Mouse (Mus musculus) kidney, adult 2 months (tissue): ENCODE measurements around the gene Larp6.

Source experiments
- CTCF ChIP-seq: fragments of 200-500 bp; conservative IDR thresholded peaks from 2 replicates; pipeline ENCODE4 v1.5.1; 2011; ENCODE audit warnings: low read depth, mild to moderate bottlenecking, control low read depth, low read length, moderate library complexity, mixed read lengths; ENCODE audit not compliant: insufficient read depth, insufficient read length
- POLR2A ChIP-seq: fragments of 200-500 bp; IDR thresholded peaks from one replicate; pipeline ENCODE4 v1.6.1; 2011; ENCODE audit warnings: low read depth, low read length, control low read depth

DNA sequence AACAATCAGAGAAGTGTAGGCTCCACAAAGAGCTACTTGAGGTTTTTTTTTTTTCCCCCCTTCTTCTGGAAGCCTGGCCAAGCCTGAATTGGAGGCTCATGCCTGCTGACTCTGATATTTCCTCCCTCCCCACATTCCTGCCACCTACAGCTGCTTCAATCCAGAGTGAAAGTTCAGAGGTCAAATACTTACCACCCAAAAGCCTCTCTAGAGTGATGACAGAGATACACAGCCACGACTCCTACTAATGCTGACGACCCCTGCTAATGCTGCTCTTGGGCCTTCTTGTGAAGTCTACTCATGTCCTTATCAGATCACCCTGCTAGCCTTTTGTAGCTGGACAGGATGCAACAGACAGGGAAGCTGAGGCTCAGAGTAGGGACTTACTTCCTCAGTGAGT, 52.4 kb downstream of the Larp6 start:
- TF ChIP-seq CTCF (no peak), POLR2A (no peak)
